Comparison of ENCODE assay signal across 11 mouse cellular contexts in the genomic region with DNA sequence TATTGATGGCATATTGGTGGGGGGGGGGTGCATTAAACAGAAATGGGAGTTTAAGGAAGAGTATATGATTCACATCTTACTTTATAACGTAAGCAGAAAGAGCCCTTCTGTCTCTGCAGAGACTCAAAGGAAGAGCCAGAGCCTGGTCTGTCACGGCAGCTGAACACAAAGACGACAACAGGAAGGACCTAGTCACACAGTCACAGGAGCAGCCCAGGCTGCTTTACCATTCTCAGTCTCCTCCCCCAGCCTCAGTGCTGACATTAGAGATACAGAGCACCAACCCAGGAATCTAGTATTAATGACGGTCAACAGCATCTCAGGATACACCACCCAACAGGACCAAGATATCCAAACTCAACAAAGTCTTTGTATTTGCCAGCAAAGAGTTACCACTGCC.
DNase-seq lines count a peak whose midpoint lies in the region; ATAC-seq and TF ChIP-seq lines count a peak whose summit lies in the region.
"Had no signal": no experiment of that assay in that cellular context is flagged by ENCODE, and none has a peak within 500 bp of the region (broad histone marks: within the 10 kb centered on the region; RNA-seq: fewer than 3 reads in every experiment).

No protein-coding gene starts in this region.

- no peak for TF ChIP-seq CTCF in small intestine, adult 2 months (IDR thresholded peaks at IDR 0.05; ENCODE audit: extremely low read depth, insufficient read length, insufficient replicate concordance, low read depth, low read length)

- H3K4me3 ChIP-seq in hindbrain, embryonic 13.5 days, result no peak overlapping the region
- H3K4me3 ChIP-seq in hindbrain, embryonic 12.5 days, result no peak overlapping the region
- H3K4me3 ChIP-seq in kidney, embryonic 16.5 days (ENCODE audit: low read length), result no peak overlapping the region
- no peak overlapping the region for H3K4me3 ChIP-seq in small intestine, adult 2 months (ENCODE audit: low read depth, low read length)
- H3K4me3 ChIP-seq: intestine, embryonic 15.5 days had no signal

- no peak overlapping the region for H3K9ac ChIP-seq in hindbrain, embryonic 13.5 days
- no peak overlapping the region for H3K9ac ChIP-seq in hindbrain, embryonic 12.5 days
- H3K9ac ChIP-seq in kidney, embryonic 16.5 days (replicated peaks; ENCODE audit: low read length), result no peak overlapping the region
- H3K9ac ChIP-seq: intestine, embryonic 15.5 days; liver, embryonic 14.5 days had no signal

- ATAC-seq in hindbrain, embryonic 13.5 days (ENCODE audit: low FRiP score), result no peak
- no peak for ATAC-seq in hindbrain, embryonic 12.5 days (ENCODE audit: low FRiP score)
- peak; percentile 69 for ATAC-seq in kidney, embryonic 16.5 days (ENCODE audit: low FRiP score, low TSS enrichment)
- ATAC-seq: intestine, embryonic 15.5 days had no signal

- DNase-seq in CD8-positive naive resting alpha-beta T cell, adult 2 months (ENCODE audit: low read depth in 2 of 2, low spot score in 2 of 2), result peak; percentile 53 to 66
- DNase-seq in cerebellum, adult 9-11 months, result no peak
- DNase-seq in right cerebral cortex, postnatal 25 days, result no peak
- DNase-seq in gastrocnemius, postnatal 4 days (ENCODE audit: low spot score in 2 of 2), result no peak
- DNase-seq: right cerebral cortex, adult 18-20 months had no signal

- WGBS in hindbrain, embryonic 13.5 days, result 51% methylated on average over 4 of the region's 4 CpGs
- 42% methylated on average over 4 of the region's 4 CpGs for WGBS in hindbrain, embryonic 12.5 days
- 13% methylated on average over 4 of the region's 4 CpGs for WGBS in kidney, embryonic 16.5 days
- WGBS in small intestine, adult 2 months, result 57% methylated on average over 4 of the region's 4 CpGs

- no peaks in the 10 kb centered on the region for H3K36me3 ChIP-seq in hindbrain, embryonic 13.5 days
- H3K36me3 ChIP-seq in hindbrain, embryonic 12.5 days, result no peaks in the 10 kb centered on the region
- no peaks in the 10 kb centered on the region for H3K36me3 ChIP-seq in kidney, embryonic 16.5 days (ENCODE audit: insufficient read depth, low read length)
- peaks cover 2% of the 10 kb centered on the region; the same call in 1 of the 2 replicates for H3K36me3 ChIP-seq in small intestine, adult 2 months (ENCODE audit: control insufficient read depth, insufficient read depth, low read length)
- H3K36me3 ChIP-seq: intestine, embryonic 15.5 days had no signal

- no peak overlapping the region for H3K4me2 ChIP-seq in hindbrain, embryonic 13.5 days
- H3K4me2 ChIP-seq in hindbrain, embryonic 12.5 days (replicated peaks), result no peak overlapping the region
- no peak overlapping the region for H3K4me2 ChIP-seq in kidney, embryonic 16.5 days (replicated peaks; ENCODE audit: low read depth, low read length)
- H3K4me2 ChIP-seq: intestine, embryonic 15.5 days had no signal

- TF ChIP-seq POLR2A in small intestine, adult 2 months (IDR thresholded peaks at IDR 0.05; ENCODE audit: low read depth, low read length), result no peak

- peak overlapping the region; percentile 25 for H3K27ac ChIP-seq in hindbrain, embryonic 13.5 days
- H3K27ac ChIP-seq in hindbrain, embryonic 12.5 days, result no peak overlapping the region
- no peak overlapping the region for H3K27ac ChIP-seq in kidney, embryonic 16.5 days (ENCODE audit: low read length)
- peak overlapping the region; percentile 37; the same call in 1 of the 2 replicates for H3K27ac ChIP-seq in small intestine, adult 2 months (ENCODE audit: insufficient read depth, low read depth, low read length)
- H3K27ac ChIP-seq: intestine, embryonic 15.5 days; liver, embryonic 14.5 days had no signal

- peaks cover 57% of the 10 kb centered on the region for H3K4me1 ChIP-seq in hindbrain, embryonic 13.5 days (replicated peaks)
- H3K4me1 ChIP-seq in hindbrain, embryonic 12.5 days, result peaks cover 28% of the 10 kb centered on the region
- H3K4me1 ChIP-seq in kidney, embryonic 16.5 days (ENCODE audit: insufficient read depth, low read length), result peaks cover 41% of the 10 kb centered on the region
- peaks cover 11% of the 10 kb centered on the region; the same call in 1 of the 2 replicates for H3K4me1 ChIP-seq in small intestine, adult 2 months (ENCODE audit: control insufficient read depth, insufficient read depth, insufficient read length, low read length)

- H3K27me3 ChIP-seq in hindbrain, embryonic 13.5 days, result no peaks in the 10 kb centered on the region
- H3K27me3 ChIP-seq in hindbrain, embryonic 12.5 days, result no peaks in the 10 kb centered on the region
- H3K27me3 ChIP-seq in kidney, embryonic 16.5 days (ENCODE audit: insufficient read depth, low read length), result no peaks in the 10 kb centered on the region
- H3K27me3 ChIP-seq in small intestine, adult 2 months (ENCODE audit: control insufficient read depth, insufficient read depth, low read length), result no peaks in the 10 kb centered on the region
- H3K27me3 ChIP-seq: intestine, embryonic 15.5 days had no signal

- no peaks in the 10 kb centered on the region for H3K9me3 ChIP-seq in hindbrain, embryonic 13.5 days
- H3K9me3 ChIP-seq in hindbrain, embryonic 12.5 days (replicated peaks), result no peaks in the 10 kb centered on the region
- no peaks in the 10 kb centered on the region for H3K9me3 ChIP-seq in kidney, embryonic 16.5 days (ENCODE audit: low read length)
- H3K9me3 ChIP-seq: intestine, embryonic 15.5 days had no signal

Comparison
In these comparisons a context has a peak if more than half of its experiments do, and no peak if none do; other contexts are left out.
1. H3K27ac ChIP-seq: peak in hindbrain, embryonic 13.5 days (single experiment) and small intestine, adult 2 months (single experiment); none in hindbrain, embryonic 12.5 days (single experiment) and kidney, embryonic 16.5 days (single experiment).
2. DNase-seq: peak in CD8-positive naive resting alpha-beta T cell, adult 2 months (2 of 2); none in cerebellum, adult 9-11 months (single experiment), right cerebral cortex, postnatal 25 days (single experiment) and gastrocnemius, postnatal 4 days (0 of 2).